Mouse (Mus musculus) neutrophil, adult 5-6 weeks (primary cell): ENCODE results near the gene Masp2. TPM values are rescaled to one million over a fixed set of nuclear protein-coding genes. Genes with fewer than 3 reads are reported as not detected.

Experiments used
- ATAC-seq: fragments of 151-379, 151-347 bp; 2 replicates; pipeline ENCODE4 v1.8.0; 2017; ENCODE audit warnings: mild to moderate bottlenecking, moderate TSS enrichment; ENCODE audit not compliant: insufficient number of reproducible peaks, poor library complexity, low FRiP score, severe bottlenecking; ENCODE audit errors: extremely low read depth
- total RNA-seq: library from RNA; stranded (forward); fragments of 200-1000 nt; gene quantifications from 2 replicates; pipeline ENCODE4 v1.2.3, GENCODE M21; 2017

Masp2 gene
- total RNA-seq, 1 experiment from 2014 or later, result 0.70 TPM

DNA sequence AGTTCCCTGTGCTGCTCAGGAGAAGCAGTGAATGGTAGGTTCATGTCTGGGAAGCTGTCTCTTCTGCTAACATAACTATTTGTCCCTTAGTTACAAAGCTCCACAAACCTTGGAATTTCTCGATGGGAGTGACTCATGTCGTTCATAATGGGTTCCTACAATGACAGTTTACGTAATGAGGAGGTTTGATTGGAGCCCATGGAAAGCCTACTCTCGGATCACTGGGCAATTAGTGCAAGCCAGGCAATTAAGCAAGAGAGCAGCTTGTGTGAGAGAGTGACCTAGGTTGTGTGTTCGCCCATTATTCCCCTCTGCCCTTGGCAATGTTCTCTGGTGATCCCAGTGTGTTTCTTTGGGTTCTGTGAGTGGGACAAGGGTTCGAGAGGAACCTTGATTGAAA is 6.4 kb upstream of the Masp2 start:
- no peak for ATAC-seq

DNA sequence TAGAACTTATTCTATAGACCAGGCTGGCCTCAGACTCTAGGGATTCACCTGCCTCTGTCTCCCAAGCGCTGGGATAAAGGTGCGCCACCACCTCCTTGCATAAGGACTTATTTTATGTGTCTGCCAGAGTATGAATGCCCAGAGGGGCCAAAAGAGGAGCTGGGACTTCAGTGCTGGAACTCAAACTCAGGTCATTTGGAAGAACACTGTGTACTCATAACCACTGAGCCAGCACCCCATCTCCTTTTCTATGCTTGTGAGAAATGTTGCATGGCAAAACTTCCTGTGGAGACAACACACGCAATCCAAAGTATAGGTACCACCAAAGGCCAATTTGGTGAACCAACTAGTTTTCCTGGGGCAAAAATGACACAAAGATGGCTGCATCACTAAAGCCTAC is 5.6 kb upstream of the Masp2 start:
- ATAC-seq, result no peak

DNA sequence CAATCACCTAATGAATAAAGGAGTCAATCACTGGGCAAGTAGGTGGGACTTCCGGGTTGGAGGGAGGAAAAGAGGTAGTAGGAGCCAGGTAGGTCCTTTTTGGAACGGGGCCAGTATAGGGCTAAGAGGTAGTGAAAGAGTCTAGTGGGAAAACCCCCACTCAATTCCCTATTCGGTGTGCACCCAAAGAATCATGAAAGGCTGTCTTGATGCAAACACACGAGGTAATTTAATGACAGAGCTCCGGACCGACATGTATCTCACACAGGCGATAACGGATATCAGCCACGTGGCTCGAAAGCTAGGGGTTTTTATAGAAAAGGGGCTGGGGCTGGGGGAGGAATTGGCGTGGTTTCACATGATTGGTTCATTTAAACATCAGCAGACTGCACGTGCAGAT is 3.5 kb upstream of the Masp2 start:
- no peak for ATAC-seq

DNA sequence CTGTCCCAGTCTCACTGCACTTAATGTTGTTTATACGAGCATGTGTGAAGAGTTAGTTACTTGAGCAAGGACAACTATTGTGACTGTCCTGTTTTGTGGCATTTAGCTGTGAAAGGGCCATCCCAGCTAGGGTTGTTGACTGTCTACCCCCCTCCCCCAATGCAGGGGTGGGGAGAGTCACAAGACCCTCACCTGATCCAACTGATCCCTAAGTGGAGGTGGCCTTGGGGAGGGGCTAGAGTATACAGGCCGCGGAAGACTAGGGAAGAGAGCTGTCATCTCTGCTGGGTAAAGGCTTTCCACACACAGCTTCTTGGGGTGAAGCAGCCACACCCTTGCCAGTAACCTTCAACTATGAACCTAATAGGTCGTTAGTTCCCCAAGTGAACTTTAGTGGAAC is 2.0 kb upstream of the Masp2 start:
- ATAC-seq, result no peak

DNA sequence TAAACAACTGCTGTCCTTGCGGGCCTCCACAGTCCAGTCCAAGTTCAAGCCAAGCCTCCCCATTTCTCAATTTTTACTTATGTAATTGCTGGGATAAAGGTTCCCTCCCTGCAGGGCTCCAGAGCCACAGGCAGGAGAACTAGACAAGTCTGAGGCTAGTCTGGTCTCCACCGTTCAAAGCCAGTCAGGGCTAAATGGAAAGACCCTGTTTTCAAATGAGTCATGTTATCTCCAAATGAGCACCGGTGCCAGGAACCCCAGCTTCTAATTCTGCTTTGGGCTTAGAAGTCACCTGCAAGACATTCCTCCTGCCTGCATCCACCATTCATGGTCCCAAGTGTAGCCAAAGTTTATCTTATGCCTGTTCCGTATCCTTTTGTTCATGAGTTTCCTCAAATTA is 483 bp upstream of the Masp2 start:
- ATAC-seq, result no peak

DNA sequence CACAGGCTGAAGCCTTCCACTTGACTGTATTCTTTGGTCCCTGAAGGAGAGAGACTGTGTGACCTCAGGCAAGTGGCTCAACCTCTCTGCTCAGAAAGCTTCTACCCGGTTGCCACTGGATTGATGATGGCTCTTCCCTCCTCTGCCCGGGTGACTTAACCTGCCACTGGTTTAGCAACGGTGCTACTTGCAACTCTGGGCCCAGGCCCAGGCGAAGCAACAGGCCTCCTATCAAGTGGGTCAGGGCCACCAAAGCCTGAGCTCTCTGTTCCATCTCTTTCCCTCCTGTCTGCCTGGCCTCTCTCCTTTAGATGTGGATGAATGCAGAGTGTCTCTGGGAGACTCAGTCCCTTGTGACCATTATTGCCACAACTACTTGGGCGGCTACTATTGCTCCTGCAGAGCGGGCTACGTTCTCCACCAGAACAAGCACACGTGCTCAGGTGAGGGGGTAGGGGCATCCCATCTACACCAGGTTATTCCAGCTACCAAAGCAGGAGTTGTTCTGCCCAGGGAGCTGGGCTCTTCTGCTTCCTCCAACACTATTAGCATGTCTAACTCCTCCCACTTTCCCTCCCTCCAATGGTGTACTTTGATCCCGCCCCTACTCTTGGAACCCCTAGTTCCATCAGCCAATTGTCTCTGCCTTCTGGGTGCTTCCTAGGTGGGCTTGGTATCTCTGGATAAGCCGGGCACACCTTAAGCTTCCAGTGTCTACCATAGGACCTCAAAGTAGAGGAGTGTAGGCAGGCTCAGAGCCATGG is 1.2 kb downstream of the Masp2 start:
- ATAC-seq, result no peak

DNA sequence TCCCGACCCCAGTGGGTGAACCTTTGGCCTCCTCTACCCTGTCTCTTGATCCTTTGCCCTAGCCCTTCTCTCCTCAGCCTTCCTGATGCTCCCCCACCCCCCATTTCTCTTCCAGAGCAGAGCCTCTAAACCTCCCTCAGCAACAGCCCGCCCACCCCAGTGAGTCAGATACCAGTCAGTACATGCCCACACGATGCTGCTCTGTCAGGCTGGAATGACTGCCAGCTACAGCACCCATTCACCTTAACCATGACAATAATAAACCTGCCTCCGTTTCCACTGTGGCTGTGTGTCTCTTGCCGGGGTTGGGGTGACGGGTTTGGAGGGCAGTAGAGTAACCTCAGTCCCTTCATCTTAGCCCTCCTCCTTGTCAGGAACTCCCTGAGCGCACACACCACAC is 1.8 kb downstream of the Masp2 start:
- no peak for ATAC-seq

DNA sequence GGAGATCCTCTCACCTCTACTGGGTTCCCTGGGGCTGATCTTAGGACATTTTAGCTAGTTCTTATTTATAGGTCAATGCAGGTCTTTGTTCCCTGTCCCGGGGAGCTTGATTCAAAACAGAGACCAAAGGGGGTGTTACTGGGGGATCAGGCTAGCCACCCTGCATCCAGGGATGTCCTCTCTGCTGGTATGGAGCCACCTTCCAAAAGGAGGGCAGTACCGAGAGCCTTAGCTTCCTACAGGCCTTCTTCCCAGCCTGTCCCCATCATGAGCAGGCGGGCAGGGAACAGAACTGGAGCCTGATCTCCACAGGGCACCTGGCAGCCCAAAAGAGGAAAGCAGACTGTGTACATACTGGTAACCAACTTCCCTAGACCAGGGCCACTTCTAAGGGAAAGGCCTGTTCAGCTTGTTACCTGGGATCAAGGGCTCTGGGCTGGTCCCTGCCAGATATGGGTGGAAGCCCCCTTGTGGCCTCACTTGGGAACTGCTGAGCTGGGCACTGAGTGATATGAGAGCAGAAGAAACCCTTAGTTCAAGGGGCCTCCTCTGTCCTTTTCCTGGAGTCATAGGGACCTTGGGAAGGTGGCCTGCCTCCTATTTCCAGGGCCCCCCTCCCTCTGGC is 2.3 kb downstream of the Masp2 start:
- ATAC-seq, result peak; percentile 55; the same call in 1 of the 2 replicates

DNA sequence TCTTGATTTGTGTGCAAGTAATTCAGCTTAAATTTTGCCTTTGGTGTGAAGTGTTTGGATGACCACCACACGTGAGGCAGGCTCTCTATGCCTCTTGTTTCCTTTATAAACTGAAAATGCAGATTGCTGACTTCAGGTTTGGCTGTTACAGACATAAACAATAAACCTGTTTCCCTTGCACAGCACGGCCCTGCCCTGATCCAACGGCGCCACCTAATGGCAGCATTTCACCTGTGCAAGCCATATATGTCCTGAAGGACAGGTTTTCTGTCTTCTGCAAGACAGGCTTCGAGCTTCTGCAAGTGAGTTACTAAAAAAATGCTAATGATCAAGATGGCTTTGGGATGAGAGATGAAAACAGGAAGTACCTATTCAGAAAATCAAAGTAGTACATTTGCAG is 5.4 kb downstream of the Masp2 start:
- peak; percentile 79 for ATAC-seq

DNA sequence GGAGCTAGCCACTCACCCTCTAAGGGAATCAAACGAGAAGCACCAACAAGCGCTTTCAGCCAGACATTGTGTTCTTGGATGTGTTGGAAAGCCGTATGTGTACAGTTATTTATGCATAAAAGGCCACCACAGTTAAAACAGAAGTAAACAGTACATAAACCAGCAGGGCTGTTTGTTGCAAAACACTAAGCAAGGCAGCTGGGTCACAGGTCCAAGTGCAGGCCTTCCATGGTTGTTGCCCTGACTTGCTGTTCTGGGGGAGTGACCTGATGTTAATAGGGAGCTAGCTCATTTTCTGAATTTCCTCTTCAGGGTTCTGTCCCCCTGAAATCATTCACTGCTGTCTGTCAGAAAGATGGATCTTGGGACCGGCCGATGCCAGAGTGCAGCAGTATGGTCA is 7.5 kb downstream of the Masp2 start:
- no peak for ATAC-seq

DNA sequence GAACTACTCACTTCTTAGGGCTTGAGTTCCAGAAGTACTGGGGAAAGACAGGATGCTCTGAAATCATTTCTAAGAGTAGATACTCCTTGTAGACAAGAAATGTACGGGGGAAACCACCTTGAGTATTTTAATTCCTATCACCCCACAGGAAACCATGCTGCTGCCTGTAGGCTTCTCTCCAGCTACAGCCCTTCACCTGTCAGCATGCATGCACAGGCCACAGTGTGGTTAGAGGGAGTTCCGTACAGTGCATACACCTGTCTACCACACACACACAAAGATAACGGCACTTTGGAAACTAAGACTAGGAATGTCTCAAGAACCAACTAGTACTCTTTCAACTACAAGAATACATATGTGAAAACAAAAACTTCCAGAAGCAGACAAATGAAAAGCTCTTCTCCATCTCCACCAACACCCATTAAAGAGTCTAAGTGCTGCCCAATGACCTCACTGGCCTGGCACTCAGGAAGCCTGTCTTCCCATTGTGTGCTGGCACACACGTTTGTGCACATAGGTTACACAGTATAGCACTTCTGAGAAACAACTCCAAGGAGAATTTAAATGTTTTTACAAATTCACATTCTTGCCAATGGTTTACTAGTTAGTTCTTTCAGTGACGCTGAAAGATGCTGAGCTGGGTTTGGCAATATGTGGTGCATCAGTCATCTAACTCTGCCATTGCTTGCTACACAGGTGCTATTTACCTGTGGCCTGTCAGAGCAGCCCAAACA is 8.4 kb downstream of the Masp2 start:
- ATAC-seq, result no peak

DNA sequence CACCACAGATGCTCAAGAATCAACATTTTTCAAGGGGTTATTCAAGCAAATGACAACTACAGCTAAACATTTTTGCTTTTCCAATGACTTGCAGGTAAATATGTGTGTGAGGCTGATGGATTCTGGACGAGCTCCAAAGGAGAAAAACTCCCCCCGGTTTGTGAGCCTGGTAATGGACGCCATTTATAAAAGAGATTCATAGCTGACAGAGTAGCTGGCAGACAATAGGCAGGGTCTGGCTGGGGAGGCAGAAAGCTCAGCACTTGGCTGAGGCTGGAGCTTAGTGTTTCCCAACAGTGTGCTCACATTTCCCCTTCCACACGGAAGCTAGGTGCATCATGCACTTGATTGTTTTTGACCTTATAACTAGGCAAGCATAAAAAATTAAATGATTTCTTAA is 10.2 kb downstream of the Masp2 start:
- no peak for ATAC-seq

DNA sequence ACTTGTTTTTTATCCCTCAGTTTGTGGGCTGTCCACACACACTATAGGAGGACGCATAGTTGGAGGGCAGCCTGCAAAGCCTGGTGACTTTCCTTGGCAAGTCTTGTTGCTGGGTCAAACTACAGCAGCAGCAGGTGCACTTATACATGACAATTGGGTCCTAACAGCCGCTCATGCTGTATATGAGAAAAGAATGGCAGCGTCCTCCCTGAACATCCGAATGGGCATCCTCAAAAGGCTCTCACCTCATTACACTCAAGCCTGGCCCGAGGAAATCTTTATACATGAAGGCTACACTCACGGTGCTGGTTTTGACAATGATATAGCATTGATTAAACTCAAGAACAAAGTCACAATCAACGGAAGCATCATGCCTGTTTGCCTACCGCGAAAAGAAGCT is 11.4 kb downstream of the Masp2 start:
- no peak for ATAC-seq

DNA sequence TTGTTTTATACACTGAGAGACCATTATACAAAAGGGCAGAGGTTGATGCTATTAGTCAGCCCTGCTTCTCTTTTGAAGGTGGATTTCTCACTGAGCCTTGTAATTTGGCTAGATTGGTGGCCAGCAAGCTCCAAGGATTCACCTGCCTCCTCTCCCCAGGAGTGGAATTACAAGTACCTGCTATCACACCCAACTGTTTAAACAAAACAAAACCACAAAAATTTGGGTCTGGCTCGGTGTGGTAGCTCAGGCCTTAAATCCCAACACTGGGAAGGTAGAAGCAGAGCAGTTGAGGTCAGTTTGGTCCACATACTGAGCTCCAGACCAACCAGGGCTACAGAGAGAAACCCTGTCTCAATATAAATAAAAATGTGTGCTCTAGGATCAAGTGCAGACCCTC is 17.5 kb downstream of the Masp2 start:
- no peak for ATAC-seq

DNA sequence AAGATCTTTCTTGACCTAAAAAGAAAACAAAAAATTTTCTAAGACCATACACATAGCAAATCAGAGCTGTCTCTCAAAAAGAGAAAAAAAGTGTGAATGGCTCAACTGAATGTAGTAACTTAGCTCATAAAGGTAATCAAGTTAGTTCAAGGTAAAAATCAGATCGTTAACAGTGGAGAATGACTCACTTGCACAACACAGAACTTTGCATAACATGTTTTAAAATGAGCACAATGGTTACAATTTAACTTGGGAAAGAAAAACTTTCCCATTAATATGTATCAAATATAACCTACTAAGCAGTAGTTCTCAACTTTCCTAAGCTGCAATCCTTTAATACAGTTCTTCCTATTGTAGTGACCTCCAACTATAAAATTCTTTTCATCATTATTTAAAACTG is 18.4 kb downstream of the Masp2 start:
- no peak for ATAC-seq

DNA sequence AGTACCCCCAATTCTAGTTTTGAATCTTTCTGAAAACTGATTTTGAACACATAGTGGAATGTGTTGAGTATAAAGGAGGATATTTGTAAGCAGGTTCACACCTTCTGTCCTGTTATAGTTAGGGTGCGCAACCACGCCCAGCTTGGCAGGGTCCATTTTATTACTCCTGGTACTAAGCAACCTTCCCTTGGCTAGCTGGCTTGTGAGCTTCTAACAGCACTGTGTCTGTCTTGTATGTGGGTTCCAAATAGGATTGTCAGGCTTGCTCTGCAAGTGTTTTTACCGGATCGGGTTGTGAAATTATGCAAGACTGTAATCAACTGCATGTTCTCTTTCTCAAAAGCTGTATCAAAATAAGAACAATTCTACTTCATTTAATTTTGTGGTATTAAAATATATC is 20.1 kb downstream of the Masp2 start:
- no peak for ATAC-seq

DNA sequence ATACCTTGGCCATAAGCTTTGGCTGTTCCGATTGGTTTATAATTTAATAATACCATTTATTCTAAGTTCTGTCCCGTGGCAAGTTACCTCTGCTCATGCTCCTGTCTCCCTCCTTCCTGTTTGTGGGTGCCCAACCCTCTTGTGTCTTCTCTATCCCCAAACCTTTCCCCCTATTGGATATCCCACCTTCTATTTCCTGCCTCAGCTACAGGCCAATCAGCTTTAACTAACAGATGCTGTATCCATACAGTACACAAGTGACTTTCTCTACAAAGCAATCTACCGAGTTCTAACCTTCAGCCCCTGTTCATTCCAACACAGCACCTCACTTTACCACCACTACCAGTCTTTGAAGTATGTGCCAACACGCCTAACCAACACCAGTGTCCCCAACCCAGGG is 21.3 kb downstream of the Masp2 start:
- no peak for ATAC-seq

DNA sequence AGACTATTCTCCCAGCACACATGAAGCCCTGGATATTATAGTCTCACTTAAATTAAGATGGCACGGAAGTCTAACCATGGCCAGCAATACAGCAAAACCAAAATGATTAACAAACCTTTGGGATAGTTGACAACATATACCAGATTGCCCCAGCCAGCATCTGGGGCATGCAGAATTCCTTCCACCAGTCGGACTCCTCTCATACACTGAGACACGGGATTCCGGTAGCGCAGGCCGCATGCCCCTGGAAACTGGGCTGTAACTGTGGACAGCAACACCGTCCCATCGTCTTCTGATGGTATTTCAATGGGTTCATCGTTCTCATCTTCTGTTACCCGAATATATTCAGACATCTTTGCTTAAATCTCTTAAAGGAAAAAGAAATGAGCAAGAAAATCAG is 22.7 kb downstream of the Masp2 start:
- no peak for ATAC-seq

DNA sequence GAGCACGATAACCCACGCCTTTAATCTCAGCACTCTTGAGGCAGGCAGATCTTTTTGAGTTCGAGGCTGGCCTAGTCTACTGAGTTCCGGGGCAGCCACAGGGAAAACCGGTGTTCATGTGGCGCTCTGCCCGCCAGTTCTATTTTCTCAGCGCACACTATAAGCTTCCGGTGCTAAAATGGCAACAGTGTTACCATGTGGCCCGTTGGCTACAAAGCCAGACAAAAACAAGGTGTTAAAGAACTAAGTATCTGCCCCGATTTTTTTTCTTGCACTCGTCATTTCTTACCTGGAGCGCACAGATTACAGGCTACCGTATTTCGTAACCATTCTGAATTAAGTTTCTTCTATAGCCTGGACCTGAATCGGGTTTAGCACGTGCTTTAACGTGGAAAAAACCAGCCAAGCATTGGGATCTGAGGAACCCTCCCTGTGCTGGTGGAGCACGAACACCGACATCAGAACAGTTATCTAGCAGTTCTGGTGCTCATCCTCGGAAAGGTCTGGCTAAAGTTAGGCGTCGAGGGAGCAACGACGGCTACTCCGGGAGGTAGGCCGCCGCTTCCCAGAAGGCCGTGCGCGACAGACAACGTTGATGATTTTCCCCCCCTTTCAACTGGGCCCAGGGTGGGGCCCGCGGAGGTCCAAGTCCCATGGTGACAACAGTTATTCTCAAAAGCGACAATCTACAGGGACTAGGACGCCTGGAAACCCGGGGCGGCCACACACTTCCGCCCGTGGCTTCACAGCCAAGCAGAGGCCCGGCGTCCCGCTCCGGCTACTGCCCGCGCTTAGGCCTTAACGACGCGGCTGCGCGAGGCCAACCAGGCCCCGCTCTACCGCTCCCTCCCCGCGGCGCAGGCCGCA is 23.6 kb downstream of the Masp2 start:
- ATAC-seq, result peak; percentile 3; the same call in 1 of the 2 replicates
